Mouse (Mus musculus) left cerebral cortex, postnatal 36 days (tissue): ENCODE data around the gene Btbd9. TPM values are rescaled to one million over a fixed set of nuclear protein-coding genes. Genes with fewer than 3 reads are reported as not detected.

Source experiments
- DNase-seq, 2 experiments: peaks; one replicate each; pipeline ENCODE4 v3.0.0; 2021 to 2022; ENCODE audit warnings: low spot score in 2 of 2, mixed read lengths in 1 of 2
- intact Hi-C: fragments of 180-260 bp; cut with DNase I; formaldehyde crosslinking; loops from one replicate; pipeline ENCODE4 v1.15.1; 2025
- total RNA-seq, 2 experiments: library from RNA; stranded (reverse); gene quantifications; 2 replicates each; pipeline ENCODE4 v1.2.3; 2021

The Btbd9 gene
- total RNA-seq, 2 experiments from 2014 or later = 80.5 to 105 TPM

DNA sequence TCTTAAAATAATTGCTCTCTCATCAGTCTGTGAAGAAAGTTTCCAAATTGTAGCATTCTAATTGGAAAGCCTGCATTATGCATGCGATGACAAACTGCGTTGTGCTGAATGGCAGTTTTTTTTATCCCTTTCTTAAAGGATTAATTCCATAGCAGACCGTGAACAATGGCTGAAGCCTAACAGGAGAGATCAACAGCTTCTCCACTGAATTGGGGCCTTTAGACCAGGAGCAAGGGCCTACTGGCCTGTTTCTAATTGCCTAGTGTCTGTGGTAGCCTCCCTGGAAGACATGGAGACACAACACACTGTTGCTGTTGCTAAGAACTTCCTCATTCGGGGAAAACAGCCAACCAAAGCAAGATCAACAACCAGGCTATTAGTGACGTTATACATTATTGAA lies 296.6 kb downstream of the Btbd9 start:
- no peak for DNase-seq
- intact Hi-C loops = no loop called here

DNA sequence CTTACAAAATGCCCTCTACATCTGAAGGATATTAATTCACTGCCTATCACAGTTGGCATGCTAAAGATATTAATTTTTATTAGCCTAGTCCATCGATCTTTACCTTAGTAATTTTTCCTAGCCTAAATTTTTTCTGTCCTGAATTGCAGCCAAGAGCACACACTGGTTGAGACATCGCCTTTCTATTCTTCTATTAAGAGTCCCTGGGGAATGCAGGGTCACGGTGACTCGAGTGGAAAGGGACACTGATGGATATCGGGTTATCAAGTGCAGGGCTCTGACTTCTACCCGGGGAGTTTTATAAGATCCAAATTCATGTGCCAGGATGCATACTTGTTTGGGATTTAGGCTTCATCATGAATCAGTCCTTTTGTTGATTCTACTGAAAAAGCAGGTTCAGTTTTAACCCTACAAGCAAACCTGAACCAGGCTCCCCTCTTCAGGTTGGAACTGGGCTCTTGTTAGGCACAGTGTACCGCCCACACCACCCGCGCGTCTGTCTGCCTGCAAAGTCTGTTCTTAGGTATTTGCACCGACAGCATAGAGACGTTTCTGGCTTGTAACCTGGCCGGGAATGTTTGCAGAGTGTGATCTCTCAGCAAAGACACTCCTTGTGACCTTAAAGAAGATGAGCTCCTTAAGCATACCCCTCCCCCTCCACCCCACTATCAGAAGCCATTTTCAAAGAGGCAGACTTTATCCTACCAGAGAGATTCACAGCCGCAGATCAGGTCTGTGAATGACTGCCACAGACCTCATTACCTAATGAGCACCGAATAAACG lies 297.5 kb downstream of the Btbd9 start:
- intact Hi-C loops = no loop called here
- DNase-seq = no peak

DNA sequence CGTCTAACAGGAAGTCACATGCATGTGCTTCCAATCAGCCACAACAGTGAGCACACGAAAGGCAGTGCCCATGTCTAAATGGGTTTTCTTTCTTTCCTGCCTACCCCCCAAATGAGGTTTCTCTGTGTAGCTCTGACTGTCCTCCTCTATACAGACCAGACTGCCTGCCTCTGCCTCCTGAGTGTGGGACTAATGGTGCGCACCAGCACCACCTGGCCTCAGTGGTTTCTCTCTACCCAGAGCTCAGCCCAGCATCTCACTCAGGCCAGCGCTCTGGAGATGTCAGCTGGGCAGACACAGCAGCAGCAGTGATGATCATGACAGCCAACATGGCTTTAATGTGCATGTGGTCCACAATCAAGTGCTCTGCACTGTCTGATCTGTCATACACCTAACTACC lies 299.8 kb downstream of the Btbd9 start:
- intact Hi-C loops = no loop called here
- no peak for DNase-seq

DNA sequence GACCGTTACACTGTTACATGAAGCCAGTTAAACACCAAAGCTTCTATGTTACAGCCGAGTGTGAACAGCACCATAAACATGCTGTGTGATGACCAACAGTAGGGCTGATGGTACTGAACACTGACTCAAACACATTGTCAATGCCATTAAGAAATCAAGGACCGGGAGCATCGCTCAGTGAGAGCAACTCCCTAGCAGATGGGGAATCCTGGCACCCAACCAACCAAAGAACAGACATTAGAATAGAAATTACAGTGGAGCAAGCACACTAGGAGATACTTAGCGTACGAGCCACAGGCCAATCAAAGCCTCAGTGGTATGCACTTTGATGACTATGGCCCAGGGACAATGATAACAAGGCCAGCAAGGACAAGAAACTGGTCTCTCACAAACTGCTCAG lies 303.5 kb downstream of the Btbd9 start:
- intact Hi-C loops = no loop called here
- peak in 1 of 2 experiments; percentile 43 for DNase-seq

DNA sequence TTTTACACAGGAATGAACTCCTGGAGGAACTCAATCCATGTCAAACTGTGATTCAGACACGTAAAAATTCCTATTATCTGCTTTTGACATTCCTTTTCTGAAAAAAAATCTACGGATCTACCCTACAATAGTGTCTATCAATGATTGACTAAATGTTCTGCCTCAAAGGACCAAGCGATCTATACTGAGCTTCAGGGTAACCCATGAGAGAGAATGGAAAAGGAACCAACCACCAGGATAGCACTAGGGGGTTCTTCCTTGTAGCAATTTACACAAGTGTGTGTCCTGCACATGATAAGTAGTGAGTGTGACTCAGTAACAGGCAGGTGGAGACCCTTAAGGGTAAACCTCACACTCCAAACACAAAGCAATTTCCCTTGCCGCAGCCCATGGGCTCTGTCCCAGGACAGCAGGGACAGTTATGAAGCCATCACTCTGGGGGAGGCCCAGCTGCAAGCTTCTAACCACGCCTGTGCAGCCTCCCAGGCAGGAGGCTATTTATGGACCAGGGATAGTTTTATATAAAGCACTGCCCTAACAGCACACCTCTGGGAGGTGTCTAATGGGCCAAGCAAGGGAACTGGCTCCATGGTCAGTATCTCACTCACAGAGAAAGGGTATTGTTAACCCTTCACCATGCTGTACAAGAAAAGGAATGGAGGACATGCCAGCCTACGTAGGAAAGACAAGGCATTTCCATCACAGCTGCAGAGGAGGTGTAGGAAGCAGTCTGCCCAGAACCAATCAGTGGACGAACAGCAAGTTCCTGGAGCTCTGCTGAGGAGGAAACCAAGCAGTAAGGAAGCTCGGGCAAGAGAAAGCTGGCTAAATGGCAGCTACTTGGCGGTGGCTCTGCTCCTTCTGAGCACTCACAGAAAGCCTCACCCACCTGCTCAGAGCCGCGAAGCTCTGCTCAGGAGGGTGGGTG lies 306.9 kb downstream of the Btbd9 start:
- peak; percentile 59 to 68 for DNase-seq
- intact Hi-C loops = no loop called here

DNA sequence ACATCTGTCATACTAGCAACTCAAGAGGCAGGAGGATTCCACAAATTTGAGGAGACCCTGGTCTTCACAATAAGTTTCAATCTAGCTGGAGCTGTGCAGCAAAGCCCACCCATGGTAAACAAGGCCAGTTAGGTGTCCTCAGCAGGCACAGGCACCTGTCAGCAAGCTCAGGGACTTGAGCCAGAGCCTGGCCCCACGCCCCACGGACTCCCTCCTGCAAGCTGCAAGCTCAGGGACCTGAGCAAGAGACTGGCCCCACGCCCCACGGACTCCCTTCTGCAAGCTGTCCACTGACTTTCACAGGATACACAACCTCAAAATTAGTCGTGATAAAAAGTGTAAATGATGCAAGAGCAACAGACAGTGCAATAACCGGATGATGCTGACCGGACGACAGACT lies 307.8 kb downstream of the Btbd9 start:
- intact Hi-C loops = no loop called here
- no peak for DNase-seq

DNA sequence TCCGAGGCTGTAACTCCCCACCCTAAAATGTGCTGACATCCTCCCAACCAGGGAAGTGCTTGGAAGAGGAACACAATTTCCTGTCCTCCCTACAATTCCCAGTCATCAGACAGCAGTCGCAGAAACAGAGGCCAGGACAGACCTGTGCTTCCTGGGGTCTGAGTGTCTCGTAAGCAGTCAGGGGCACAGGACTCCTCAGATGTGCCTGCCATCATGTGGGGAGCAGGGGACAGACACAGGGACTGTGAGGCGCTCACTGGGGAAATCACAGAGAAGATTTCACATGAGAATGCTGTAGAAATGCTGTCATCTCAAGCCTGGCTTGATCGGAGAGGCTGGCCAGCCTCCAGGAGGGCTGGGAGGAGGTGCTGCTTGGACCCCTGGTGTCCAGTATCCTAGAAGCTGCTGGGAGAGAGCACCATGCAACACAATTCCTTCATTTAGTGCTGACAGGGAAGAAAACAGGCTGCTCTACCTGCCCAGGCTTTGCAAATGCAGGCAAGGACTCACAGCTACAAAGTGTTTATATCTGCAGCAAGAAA lies 308.8 kb downstream of the Btbd9 start:
- intact Hi-C loops = no loop called here

DNA sequence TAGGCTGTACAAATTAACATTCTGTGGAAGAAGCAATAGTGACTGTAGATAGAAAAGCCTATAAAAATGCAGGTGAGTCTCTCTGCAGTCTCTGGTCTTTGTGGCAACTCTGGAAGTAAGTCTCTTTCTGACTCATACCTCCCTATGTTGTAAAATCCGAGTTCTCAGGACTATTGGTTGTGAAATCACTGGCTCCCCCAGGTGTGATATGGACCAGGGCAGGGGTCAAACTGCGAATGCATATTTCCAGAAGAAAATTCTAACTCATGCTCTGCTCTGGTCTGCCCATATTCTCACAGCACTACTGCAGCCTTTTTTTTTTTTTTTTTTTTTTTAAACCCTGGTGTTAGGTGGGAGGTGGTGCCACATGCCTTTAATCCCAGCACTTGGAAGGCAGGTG lies 312.8 kb downstream of the Btbd9 start:
- intact Hi-C loops = no loop called here
- no peak for DNase-seq

More for the DNA sequence above, 308.8 kb downstream of the Btbd9 start:
- no peak for DNase-seq

DNA sequence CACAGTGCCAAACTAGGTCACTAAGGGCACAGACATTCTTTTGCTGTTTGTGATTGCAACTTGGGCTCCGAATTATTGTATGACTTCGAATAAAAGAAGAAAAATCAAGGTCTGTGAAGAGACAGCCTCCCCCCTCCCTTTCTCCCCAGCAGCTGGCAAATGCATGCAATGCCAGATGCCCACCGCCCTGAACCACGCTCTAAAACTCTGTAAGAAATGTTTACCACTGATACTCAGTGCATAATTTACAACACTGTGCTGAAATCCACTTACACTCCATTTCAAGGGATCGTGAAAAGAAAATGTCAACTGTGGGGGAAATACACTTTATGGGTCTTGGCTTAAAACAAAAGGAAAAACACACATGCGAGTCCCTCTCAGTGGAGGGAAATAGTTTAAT lies 313.3 kb downstream of the Btbd9 start:
- intact Hi-C loops = no loop called here
- DNase-seq = no peak

DNA sequence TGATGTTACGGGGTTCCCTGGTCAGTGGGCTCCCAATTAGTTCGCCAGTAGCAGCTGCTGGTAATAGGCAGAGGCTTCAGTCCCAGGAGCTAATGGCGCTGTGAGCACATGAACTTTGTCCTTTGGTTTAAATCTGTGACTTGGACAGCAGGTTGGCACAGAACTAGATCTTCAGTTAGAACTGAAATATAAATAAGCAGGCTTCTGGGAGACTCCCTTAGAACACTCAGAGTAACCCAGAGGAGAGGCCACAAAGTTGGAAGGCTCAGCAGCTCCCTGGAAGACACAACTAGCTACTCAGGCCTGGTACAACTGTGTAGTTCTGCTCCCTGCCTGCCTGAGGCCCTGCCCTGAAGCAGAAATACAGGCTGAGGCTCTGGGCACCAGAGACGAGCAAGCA lies 313.8 kb downstream of the Btbd9 start:
- intact Hi-C loops = no loop called here
- no peak for DNase-seq

DNA sequence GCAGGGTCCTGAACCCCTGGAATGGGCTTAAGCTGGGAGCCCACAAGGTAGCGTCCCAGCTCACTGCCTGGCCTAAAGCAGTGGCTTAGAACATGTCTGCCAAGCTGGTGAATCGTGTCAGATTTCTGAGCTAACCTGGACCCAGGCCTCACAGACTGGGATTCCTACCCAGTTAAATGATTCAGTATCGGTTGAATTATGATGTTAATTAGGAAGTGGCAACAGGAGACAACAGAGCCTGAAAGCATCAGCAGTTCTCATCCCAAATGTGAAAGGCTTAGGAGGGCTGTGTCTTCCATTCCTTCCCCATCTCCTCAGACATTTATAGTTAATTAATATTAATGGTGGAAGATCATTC lies 314.3 kb downstream of the Btbd9 start:
- no peak for DNase-seq
- intact Hi-C loops = no loop called here

DNA sequence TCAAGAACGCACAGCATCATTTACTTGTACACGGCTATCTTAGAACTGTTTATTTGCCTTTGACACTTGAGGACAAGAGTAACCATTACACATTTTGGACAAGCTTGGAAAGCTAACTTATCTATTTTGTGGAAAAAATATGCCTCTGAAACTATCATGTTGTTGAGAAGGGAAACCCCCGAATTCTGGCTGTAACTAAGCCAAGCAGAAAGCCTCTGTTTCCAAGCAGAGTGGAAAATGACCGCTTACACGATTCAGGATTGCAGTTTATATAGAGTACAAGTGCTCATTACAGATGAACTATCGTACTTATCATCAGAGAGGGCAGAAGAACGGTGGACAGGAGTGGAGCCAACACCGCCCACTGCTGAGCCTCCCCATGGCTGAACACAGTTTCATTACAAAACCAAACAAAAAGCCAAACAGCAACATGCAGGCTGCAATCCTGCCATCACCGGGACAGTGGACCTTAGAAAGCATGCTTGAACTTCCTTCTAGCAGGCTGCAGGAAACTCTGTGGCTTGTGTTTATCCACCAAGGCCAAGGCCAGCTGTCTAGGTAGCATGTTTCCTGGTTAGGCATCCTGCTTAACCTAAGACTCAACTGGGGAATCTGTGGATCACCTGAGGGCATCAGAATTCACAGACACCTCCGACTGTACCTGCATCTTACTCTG lies 314.8 kb downstream of the Btbd9 start:
- no peak for DNase-seq
- intact Hi-C loops = no loop called here

DNA sequence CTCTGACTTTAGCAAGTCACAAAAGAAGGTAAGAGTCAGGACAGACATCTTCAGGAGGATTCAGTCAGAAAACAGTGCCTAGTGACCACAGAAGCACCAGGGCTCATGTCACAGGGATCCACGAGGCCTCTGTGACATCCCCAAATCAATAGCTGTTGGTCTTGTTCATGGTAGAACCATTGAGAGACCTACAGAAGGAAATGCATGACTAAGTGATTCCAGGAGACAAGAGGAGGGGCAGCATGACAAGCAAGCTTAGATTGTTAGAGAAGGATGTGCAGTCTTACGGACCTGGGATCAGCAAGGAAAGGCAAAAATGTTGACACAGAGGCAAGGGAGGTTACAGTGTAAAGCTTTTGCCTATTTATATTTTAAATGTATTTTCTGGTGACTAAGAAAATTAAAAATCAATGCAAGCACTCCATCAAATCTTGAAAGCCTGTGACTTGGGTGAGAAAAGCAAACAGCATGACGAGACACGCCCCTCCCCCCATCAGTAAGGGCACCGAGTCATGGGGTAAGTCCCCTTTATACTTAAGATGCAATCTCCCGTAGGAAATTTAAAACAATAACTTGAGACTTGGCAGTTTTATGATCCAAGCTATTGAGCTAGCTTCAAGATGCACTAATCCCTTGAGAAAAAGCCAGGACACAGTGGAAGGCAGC lies 315.5 kb downstream of the Btbd9 start:
- no peak for DNase-seq
- intact Hi-C loops = no loop called here

DNA sequence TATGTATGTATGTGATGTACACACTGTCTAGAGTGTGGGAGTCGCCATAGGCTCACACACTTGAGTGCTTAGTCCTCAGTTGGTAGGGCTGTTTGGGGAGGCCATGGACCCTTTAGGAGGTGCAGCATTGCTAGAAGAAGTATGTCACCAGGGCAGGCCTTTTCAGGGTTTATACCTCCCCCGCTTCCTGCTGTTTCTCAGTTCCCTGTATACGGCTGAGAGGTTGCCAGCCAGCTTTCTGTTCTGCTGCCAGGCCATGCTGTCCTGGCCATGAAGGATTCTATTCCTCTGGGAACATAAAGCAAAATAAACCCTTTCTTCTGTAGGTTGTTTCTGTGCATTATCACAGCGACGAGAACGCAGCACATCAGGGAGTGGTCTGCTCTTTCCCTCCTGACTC lies 316.4 kb downstream of the Btbd9 start:
- intact Hi-C loops = no loop called here
- no peak for DNase-seq

DNA sequence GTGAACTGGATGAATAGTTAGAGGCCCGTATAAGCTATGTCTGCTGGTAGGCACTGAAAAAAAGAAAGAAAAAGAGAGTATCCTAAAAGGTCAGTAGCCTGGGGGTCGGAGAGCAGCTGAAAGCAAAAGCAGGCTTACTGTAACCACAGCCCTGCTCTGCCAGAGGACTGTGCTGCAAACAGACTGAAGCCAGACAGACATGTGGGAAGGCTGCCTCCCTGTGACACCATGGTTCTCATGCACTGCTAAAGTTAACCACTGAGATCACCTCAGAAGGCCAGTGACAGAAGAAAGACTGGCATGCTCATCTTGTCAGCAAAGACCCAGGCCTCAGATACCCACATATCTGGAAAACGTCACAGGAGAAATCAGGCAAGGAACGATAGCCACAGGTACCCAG lies 317.8 kb downstream of the Btbd9 start:
- DNase-seq = no peak
- intact Hi-C loops = no loop called here

DNA sequence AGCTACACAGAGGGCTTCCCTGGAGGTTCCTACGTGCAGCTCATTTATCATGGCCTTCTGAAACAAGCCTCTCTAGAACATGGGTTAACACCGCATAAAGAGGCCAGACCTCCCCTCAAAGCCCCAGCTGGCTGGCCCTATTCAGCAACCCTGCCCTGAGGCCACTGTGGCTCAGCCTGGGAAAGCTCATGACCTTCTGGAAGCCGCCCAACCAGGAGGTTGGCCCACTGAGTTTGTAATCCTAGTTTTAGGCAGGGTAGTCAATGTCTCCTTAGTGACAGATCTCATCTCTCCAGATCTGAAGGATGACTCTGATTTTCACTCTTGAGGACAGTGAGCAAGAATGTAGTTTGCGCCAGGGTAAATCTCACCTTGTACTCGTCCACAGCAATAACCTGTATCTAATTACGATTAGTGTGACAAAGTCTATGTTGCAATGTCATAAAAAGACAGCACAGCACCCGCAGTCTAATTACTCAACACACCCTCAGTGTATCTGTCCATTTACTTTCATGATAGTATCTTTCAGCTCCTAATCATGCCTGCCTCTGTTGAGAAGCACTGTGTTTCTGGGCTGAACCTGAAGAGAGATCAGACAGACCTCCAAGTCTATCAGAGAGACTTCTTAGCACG lies 320.2 kb downstream of the Btbd9 start:
- DNase-seq = no peak
- intact Hi-C loops = no loop called here

DNA sequence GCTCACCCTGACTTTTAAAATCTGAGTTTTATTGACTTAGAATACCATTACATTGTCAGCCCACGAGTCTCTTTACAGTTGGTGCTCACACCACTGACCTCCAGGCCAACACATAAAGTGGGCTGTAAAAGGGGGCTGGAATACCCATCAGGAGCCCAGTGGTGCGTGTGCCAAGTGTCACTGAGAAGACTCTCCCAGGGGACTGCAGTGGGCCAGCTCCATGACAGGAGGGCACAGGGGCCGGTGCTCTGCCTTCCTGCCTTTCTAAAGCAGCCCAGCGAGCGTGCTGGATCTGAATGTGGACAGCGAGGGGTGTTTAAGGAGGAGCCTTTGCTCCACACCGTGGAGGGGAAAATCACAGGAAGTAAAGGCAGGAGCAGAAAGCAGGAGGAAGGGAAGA lies 322.4 kb downstream of the Btbd9 start:
- intact Hi-C loops = no loop called here

DNA sequence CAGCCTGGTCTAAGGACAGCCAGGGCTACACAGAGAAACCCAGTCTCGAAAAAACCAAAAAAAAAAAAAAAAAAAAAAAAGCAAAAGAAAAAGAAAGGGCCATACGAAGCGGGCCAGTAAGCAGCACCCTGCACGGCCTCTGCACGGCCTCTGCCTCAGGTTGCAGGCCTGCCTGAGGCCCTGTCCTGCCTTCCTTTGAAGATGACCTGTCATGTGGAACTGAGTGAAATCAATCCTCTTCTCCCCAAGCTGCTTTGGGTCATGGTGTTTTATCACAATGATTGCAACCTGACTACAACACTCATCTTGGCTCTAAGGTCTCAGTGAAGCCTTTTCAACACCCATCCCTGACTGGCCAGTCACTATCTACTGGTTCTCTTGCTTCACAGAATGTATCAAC lies 323.3 kb downstream of the Btbd9 start:
- DNase-seq = no peak
- intact Hi-C loops = no loop called here

More for the DNA sequence above, 322.4 kb downstream of the Btbd9 start:
- no peak for DNase-seq

DNA sequence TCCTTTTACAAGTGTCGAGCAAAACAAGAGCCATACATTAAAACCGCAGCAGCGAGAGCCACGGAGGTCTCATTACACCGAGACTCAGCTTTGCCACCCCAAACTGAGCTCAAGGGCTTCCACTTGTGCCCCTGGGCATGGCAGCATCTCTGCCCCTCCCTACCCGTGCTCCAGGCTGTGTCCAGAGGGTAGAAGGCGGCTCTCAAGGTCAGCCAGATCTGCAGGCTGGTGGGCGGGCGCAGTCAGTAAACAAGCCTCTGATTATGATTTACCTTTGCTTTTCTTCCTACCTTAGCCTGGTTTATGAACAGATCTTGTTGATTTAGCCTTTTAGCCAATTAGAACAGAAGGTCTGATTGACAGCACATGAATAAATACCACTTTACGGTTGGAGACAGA lies 331.0 kb downstream of the Btbd9 start:
- intact Hi-C loops = no loop called here
- DNase-seq = no peak
